Mouse (Mus musculus): ENCODE results near the gene Arpc2. TPM values are rescaled to one million over a fixed set of nuclear protein-coding genes. Genes with fewer than 3 reads are reported as not detected.
A peak's percentile ranks its signal among the peaks of the same experiment; 100 is the strongest.

The Arpc2 gene
- 100 to 1,000 TPM; 324 to 330 TPM for total RNA-seq (2021)
- long read RNA-seq, transcript Arpc2-201 (10 exons, 1,404 nt), result major isoform, 397 of 548 reads
- long read RNA-seq, transcript Arpc2-203 (11 exons, 1,439 nt), result minor isoform, 117 of 548 reads
- long read RNA-seq, partial matches to known transcripts, result 14 of 548 reads
- long read RNA-seq, other reads (novel, unspliced or antisense), result 19 of 548 reads

- peak; percentile 95 to 98 for DNase-seq (ENCODE audit: low spot score in 2 of 2)
Observed at GRCm38 (mm10) chr1:74235938-74236589, at the start of gene Arpc2. Arpc2 (plus strand) TSS chr1:74236084.

- no peak for DNase-seq (ENCODE audit: low spot score in 2 of 2)
Observed at GRCm38 (mm10) chr1:74190471-74190870, 45.4 kb upstream of the Arpc2 start.

- no peak for DNase-seq (ENCODE audit: low spot score in 2 of 2)
Observed at GRCm38 (mm10) chr1:74192711-74193110, 43.2 kb upstream of the Arpc2 start.

- no peak for DNase-seq (ENCODE audit: low spot score in 2 of 2)
Observed at GRCm38 (mm10) chr1:74194445-74194844, 41.4 kb upstream of the Arpc2 start, which contains the start of gene Cxcr1. Cxcr1 (minus strand) TSS chr1:74194631.

GRCm38 (mm10) chr1:74195961-74196360 lies 39.9 kb upstream of the Arpc2 start:
- DNase-seq (ENCODE audit: low spot score in 2 of 2), result no peak

- no peak for DNase-seq (ENCODE audit: low spot score in 2 of 2)
Observed at GRCm38 (mm10) chr1:74196621-74197419, 39.1 kb upstream of the Arpc2 start.

- DNase-seq (ENCODE audit: low spot score in 2 of 2), result peak; percentile 46 to 51
Observed at GRCm38 (mm10) chr1:74197726-74198470, 38.0 kb upstream of the Arpc2 start.

GRCm38 (mm10) chr1:74199046-74199445 lies 36.8 kb upstream of the Arpc2 start:
- no peak for DNase-seq (ENCODE audit: low spot score in 2 of 2)

- no peak for DNase-seq (ENCODE audit: low spot score in 2 of 2)
Observed at GRCm38 (mm10) chr1:74201048-74201844, 34.6 kb upstream of the Arpc2 start.

- no peak for DNase-seq (ENCODE audit: low spot score in 2 of 2)
Observed at GRCm38 (mm10) chr1:74203457-74203856, 32.4 kb upstream of the Arpc2 start.

GRCm38 (mm10) chr1:74205881-74206280 lies 30.0 kb upstream of the Arpc2 start:
- peak; percentile 25 to 46 for DNase-seq (ENCODE audit: low spot score in 2 of 2)

GRCm38 (mm10) chr1:74206642-74207041 lies 29.2 kb upstream of the Arpc2 start:
- no peak for DNase-seq (ENCODE audit: low spot score in 2 of 2)

- DNase-seq (ENCODE audit: low spot score in 2 of 2), result peak; percentile 54 to 70
Observed at GRCm38 (mm10) chr1:74207906-74208305, 28.0 kb upstream of the Arpc2 start.

- DNase-seq (ENCODE audit: low spot score in 2 of 2), result no peak
Observed at GRCm38 (mm10) chr1:74208941-74209340, 26.9 kb upstream of the Arpc2 start.

GRCm38 (mm10) chr1:74219922-74220321 lies 16.0 kb upstream of the Arpc2 start:
- no peak for DNase-seq (ENCODE audit: low spot score in 2 of 2)

- no peak for DNase-seq (ENCODE audit: low spot score in 2 of 2)
Observed at GRCm38 (mm10) chr1:74227317-74227716, 8.6 kb upstream of the Arpc2 start.

- DNase-seq (ENCODE audit: low spot score in 2 of 2), result no peak
Observed at GRCm38 (mm10) chr1:74229942-74230341, 5.9 kb upstream of the Arpc2 start.

GRCm38 (mm10) chr1:74230992-74231391 lies 4.9 kb upstream of the Arpc2 start:
- no peak for DNase-seq (ENCODE audit: low spot score in 2 of 2)

GRCm38 (mm10) chr1:74236590-74237317 lies 870 bp downstream of the Arpc2 start:
- DNase-seq (ENCODE audit: low spot score in 2 of 2), result no peak

GRCm38 (mm10) chr1:74237671-74238070 lies 1.8 kb downstream of the Arpc2 start:
- no peak for DNase-seq (ENCODE audit: low spot score in 2 of 2)

Data from layer of hippocampus, postnatal 10 days (tissue).